Mouse (Mus musculus) liver, embryonic 12.5 days (tissue): ENCODE results near the gene Kcnma1. TPM values are rescaled to one million over a fixed set of nuclear protein-coding genes. Genes with fewer than 3 reads are reported as not detected.

Source experiments
- ATAC-seq: fragments of 200-750 bp; cut with Nextera tagmentation; 2 replicates; pipeline ENCODE4 v1.8.0; 2017; ENCODE audit warnings: moderate number of reproducible peaks, mild to moderate bottlenecking, moderate library complexity
- H3K27ac ChIP-seq: fragments of 300-500 bp; sonication (generic); 2 replicates; pipeline ENCODE4 v1.5.1; 2016; ENCODE audit warnings: mild to moderate bottlenecking
- H3K27me3 ChIP-seq: fragments of 300-500 bp; sonication (generic); replicated peaks from 2 replicates; pipeline ENCODE4 v1.6.1; 2016; ENCODE audit warnings: mild to moderate bottlenecking, moderate library complexity
- H3K36me3 ChIP-seq: fragments of 300-500 bp; sonication (generic); 2 replicates; pipeline ENCODE4 v1.6.1; 2016; ENCODE audit warnings: mild to moderate bottlenecking, moderate library complexity
- H3K4me1 ChIP-seq: fragments of 300-500 bp; sonication (generic); 2 replicates; pipeline ENCODE4 v1.6.1; 2016
- H3K4me2 ChIP-seq: fragments of 300-500 bp; sonication (generic); 2 replicates; pipeline ENCODE4 v1.6.1; 2016; ENCODE audit warnings: mild to moderate bottlenecking, moderate library complexity
- H3K4me3 ChIP-seq: fragments of 300-500 bp; sonication (generic); 2 replicates; pipeline ENCODE4 v1.5.1; 2016; ENCODE audit warnings: mild to moderate bottlenecking, moderate library complexity
- H3K9ac ChIP-seq: fragments of 300-500 bp; sonication (generic); 2 replicates; pipeline ENCODE4 v1.6.1; 2016; ENCODE audit warnings: mild to moderate bottlenecking, moderate library complexity
- H3K9me3 ChIP-seq: fragments of 300-500 bp; sonication (generic); replicated peaks from 2 replicates; pipeline ENCODE4 v1.6.1; 2016; ENCODE audit warnings: mild to moderate bottlenecking, moderate library complexity
- WGBS: fragments of 180-500 bp; shearing (Covaris S2); methylation state at CpG from one replicate; pipeline ENCODE4 v1.1.7; 2016; ENCODE audit not compliant: insufficient replicate concordance; 5-methylcytosine and 5-hydroxymethylcytosine counted together
- polyA plus RNA-seq: library from polyadenylated mRNA; unstranded; fragments of >200 nt; fragmentation: Nextera tagmentation; extraction: Ambion mirVana; gene quantifications from 2 replicates; pipeline ENCODE4 v1.2.1, GENCODE M21; 2016

The Kcnma1 gene
- polyA plus RNA-seq, 1 experiment from 2014 or later = not detected

DNA sequence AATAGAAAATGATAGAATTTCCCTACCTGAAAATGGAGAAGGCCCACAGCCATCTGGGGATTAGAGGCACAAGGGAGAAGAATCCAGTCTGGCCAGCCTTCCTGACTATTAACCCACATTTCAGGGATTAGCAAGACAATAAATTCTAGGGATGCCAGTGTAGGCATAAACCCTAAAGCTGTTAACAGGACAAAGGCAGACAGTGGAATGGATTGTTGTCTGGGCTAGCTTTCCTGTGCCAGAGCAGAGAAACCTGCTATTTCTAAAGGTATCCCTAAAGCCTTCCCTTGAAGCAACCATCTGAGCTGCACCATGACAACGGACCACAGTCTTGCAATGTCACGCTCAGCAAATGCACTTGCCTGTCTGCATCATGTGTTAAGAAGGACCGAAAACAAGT is 642.3 kb downstream of the Kcnma1 start:
- Histone ChIP-seq H3K9me3 (no peaks in the 10 kb centered on the region), H3K4me2 (no peak overlapping the region), H3K4me1 (no peaks in the 10 kb centered on the region), H3K36me3 (no peaks in the 10 kb centered on the region), H3K4me3 (no peak overlapping the region), H3K9ac (no peak overlapping the region), H3K27me3 (no peaks in the 10 kb centered on the region), H3K27ac (no peak overlapping the region)
- no peak for ATAC-seq
- whole genome bisulfite sequencing = 57% methylated on average over 3 of the region's 3 CpGs

DNA sequence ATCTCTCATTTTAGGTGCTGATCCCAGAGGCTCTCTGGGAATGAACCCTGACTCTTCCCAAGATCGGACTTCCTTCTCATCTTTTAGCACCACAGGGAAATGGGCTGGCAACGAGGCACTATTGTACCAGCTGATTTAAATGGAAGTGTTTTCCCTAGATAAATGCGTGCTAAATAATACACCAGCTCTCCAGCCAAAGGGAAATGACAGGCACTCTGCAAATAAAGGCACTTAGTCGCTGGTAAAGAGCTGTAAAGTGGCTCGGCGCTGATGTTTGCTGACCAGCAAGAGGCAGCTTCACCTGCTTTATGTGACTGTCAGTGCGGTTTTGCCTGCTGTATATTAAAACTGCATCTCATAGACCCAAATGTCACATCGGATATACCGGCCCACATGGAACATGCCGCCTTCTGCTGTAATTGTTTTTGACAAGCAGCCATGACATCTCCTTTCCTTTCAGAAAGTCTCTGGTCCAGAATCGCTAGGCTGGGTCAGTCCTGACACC is 653.7 kb downstream of the Kcnma1 start:
- 67% methylated on average over 11 of the region's 11 CpGs for WGBS
- no peak overlapping the region for H3K27ac ChIP-seq

DNA sequence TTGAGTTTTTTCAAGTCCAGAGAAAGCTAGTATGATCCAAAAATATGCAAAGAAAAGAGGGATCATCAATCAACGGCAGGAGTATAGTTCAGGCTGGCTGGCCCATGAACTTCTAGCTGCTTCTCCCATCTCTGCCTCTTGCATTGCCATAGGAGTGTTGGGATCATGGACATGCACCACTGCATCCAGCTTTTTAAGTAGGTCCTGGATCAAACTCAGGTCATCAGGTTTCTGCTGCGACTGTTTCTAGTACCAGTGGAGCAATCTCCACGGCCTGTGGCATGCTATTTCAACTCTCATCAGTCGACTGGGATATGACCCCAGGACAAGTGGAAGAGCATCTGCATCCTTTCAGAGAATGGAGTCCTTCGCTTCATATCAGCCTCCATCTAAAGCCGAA is 655.5 kb downstream of the Kcnma1 start:
- WGBS = 64% methylated on average over 6 of the region's 6 CpGs
- Histone ChIP-seq H3K27ac (no peak overlapping the region), H3K4me1 (no peaks in the 10 kb centered on the region), H3K9me3 (no peaks in the 10 kb centered on the region), H3K27me3 (no peaks in the 10 kb centered on the region), H3K9ac (no peak overlapping the region), H3K36me3 (no peaks in the 10 kb centered on the region), H3K4me3 (no peak overlapping the region), H3K4me2 (no peak overlapping the region)
- ATAC-seq = no peak

More for the DNA sequence above, 653.7 kb downstream of the Kcnma1 start:
- no peak for ATAC-seq
- no peaks in the 10 kb centered on the region for H3K36me3 ChIP-seq
- no peaks in the 10 kb centered on the region for H3K9me3 ChIP-seq
- H3K4me1 ChIP-seq = no peaks in the 10 kb centered on the region
- no peak overlapping the region for H3K4me3 ChIP-seq
- no peaks in the 10 kb centered on the region for H3K27me3 ChIP-seq
- H3K9ac ChIP-seq = no peak overlapping the region
- no peak overlapping the region for H3K4me2 ChIP-seq

DNA sequence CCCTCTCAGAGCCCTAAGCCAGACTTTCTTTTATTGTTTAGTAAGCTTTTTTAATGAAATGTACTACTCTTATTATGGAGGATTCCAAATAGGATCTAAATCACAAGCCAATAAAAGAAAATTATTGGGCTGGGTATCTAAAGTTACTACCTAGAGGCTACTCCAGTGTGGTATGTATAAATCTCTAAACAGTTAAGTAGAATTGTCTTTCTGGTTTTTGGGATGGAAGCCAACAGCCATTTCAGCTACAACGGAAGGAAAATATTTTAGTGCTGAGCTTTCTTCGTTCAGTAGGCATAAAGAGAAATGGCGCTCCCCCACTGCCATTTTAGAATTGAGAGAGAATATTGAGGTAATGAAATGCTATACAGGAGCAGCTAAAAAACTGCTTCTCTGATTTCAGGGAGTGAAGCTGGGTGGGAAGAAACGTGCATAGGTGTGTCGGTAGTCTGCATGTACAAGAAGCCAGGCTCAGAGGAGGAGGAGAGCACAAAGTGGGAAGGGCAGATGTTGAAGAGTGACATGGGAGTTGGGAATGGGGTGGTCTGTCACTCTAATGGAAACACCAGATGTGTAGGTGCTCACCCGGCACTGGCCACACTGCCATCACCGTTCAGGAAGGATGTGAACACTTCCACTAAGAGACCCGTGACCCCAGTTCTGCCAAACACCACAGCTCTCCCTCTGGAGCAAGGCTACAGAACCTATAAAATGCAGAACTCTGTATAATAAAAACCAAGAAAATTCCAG is 656.6 kb downstream of the Kcnma1 start:
- H3K9ac ChIP-seq = no peak overlapping the region
- H3K9me3 ChIP-seq = no peaks in the 10 kb centered on the region
- WGBS = 77% methylated on average over 8 of the region's 8 CpGs
- no peaks in the 10 kb centered on the region for H3K4me1 ChIP-seq
- no peaks in the 10 kb centered on the region for H3K36me3 ChIP-seq
- H3K4me3 ChIP-seq = no peak overlapping the region
- H3K4me2 ChIP-seq = no peak overlapping the region
- no peak for ATAC-seq
- H3K27me3 ChIP-seq = no peaks in the 10 kb centered on the region
- H3K27ac ChIP-seq = no peak overlapping the region

DNA sequence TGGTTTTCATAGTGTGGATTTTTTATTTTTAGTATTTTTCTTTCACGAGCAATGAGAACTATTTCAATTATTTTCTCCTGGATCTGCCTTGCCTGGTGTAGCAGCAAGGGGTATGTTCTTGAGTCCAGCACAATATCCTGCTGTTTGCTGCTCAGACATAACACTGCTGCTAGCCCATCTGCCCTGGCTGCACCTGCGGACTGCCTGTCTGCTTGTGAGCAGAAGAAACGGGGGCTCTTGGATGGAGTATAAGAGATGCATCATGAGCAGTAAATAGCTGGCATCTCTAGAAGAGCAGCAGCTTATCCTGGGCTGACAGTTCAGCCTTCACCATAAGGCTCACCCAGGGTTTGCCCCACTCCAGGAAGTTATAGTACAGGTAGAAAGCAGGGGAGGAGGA is 687.5 kb downstream of the Kcnma1 start:
- Histone ChIP-seq H3K4me1 (no peaks in the 10 kb centered on the region), H3K27ac (no peak overlapping the region), H3K36me3 (no peaks in the 10 kb centered on the region), H3K4me3 (no peak overlapping the region), H3K27me3 (no peaks in the 10 kb centered on the region), H3K4me2 (no peak overlapping the region), H3K9me3 (no peaks in the 10 kb centered on the region), H3K9ac (no peak overlapping the region)
- 61% methylated on average over 3 of the region's 3 CpGs for WGBS
- no peak for ATAC-seq

DNA sequence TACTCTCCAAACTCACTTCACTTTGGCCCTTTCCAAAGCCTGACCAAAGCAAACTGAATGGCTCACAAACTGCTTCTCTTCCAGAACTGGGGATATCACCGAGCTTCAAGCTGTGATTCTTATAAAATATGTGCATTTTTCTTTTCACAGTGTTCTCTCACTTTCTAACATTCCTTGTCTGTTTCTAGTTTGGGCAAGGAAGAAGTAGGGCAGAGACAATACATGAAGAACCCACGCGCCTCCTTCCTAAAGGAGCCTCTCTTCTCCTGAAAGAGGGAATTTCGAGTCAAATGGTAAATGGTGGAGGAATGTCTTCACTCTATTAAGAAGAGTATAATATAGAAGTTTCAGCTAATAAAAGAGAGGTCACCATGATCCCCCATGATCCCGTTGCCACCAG is 709.0 kb downstream of the Kcnma1 start:
- 65% methylated on average over 5 of the region's 5 CpGs for WGBS
- no peak overlapping the region for H3K4me2 ChIP-seq

DNA sequence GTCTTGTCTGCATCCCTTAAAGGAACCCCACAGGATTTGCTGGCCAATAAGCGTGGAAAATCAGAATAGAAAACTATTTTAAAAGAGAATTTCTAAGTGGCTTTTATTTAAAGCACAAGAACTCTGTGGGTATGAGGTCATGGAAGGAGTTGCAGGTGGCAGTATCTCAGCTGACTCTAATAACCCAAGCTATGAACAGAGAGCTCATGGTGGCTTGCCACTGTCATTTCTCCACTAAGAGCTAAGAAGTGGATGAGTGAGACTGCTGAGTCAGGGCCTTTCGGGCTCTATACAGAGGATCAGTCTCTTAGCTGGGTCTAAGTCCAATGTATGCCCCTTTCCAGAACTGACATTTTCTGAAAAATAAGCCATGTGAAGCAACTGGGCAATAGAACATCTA is 713.8 kb downstream of the Kcnma1 start:
- no peak overlapping the region for H3K4me2 ChIP-seq
- H3K4me3 ChIP-seq = no peak overlapping the region
- no peaks in the 10 kb centered on the region for H3K27me3 ChIP-seq
- H3K9me3 ChIP-seq = no peaks in the 10 kb centered on the region
- H3K9ac ChIP-seq = no peak overlapping the region
- no peaks in the 10 kb centered on the region for H3K36me3 ChIP-seq
- 59% methylated on average over 2 of the region's 2 CpGs for WGBS
- no peak for ATAC-seq
- H3K27ac ChIP-seq = no peak overlapping the region
- no peaks in the 10 kb centered on the region for H3K4me1 ChIP-seq

More for the DNA sequence above, 709.0 kb downstream of the Kcnma1 start:
- H3K27ac ChIP-seq = no peak overlapping the region
- H3K4me1 ChIP-seq = no peaks in the 10 kb centered on the region
- H3K36me3 ChIP-seq = no peaks in the 10 kb centered on the region
- no peak overlapping the region for H3K4me3 ChIP-seq
- no peak for ATAC-seq
- no peaks in the 10 kb centered on the region for H3K9me3 ChIP-seq
- no peaks in the 10 kb centered on the region for H3K27me3 ChIP-seq
- no peak overlapping the region for H3K9ac ChIP-seq

DNA sequence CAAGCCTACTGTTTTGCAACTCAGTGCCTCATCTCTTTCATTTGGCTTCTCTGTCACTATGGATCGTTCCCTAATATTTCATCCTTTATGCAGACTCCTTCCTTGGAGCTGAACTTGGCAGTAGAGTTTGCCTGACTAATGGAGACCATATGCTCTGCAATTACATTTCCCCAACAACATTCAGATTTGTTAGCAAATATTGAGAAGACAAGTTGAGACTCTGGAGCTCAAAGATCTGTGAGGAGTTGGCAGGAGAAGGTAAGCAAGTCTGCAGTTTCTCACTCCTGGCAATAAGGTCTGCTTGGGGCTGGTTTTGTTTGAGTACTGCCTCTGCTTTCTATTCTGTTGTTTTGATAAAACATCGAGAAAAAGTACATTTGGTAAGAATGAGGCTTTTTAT is 723.7 kb downstream of the Kcnma1 start:
- WGBS = 63% methylated on average over 2 of the region's 2 CpGs
- no peaks in the 10 kb centered on the region for H3K4me1 ChIP-seq
- ATAC-seq = no peak
- no peaks in the 10 kb centered on the region for H3K9me3 ChIP-seq
- H3K9ac ChIP-seq = no peak overlapping the region
- H3K27ac ChIP-seq = no peak overlapping the region
- H3K36me3 ChIP-seq = no peaks in the 10 kb centered on the region
- no peak overlapping the region for H3K4me3 ChIP-seq
- H3K27me3 ChIP-seq = no peaks in the 10 kb centered on the region
- no peak overlapping the region for H3K4me2 ChIP-seq

DNA sequence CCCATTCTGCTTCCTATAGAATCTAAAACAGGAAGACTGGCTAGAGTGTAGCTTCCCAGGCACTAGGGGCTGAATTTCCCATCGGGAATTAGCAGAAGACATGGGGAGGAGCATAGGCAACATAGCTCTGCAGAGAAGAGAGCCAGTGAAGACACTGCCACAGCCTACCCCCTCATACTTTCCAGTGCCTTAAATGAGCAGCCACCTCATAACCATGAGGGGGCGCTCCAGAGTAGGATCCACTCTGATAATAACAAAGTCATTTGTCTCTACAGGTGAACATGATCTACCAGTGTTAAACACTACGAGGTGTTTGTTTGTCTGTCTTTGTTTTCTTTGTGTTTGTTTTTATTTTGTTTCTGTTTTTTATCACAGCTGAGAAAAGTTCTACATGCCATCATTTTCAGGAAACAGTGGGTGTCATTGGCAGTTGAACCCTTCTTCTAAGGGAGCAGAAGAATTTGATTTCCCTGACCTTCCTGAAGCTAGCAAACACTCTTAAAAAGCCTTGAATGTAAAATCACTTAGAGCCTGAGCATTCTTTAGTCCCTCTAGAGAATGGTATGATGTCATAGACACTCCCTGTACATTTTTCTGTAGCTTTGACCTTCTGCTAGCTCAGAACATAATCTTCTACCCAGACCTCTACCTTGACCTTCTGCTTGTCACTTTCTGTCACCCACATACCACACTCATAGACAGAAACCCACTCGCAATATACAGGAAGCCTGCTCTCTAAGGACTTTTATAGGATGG is 747.6 kb downstream of the Kcnma1 start:
- 34% methylated on average over 4 of the region's 4 CpGs for WGBS
- ATAC-seq = no peak

DNA sequence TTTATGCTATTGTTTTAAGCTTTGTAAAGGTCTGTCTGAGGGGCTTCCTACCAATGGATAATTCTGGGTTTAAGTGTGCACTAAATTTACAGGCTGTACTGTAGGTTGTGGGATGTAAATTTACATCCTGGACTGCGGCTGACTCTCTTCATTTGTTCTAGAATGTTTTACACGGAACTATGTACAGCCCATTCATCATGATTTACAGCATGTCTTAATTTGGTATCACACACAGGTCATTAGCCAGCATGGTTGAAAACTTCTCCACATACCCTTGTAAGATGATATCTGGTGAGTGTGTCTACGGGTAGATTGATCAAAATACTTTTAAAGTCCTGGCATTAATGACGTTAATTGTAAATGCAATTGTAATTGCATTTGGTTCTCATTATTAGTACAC is 761.1 kb downstream of the Kcnma1 start:
- no peak overlapping the region for H3K4me2 ChIP-seq
- no peak overlapping the region for H3K9ac ChIP-seq
- H3K27me3 ChIP-seq = no peaks in the 10 kb centered on the region
- H3K9me3 ChIP-seq = no peaks in the 10 kb centered on the region
- H3K36me3 ChIP-seq = no peaks in the 10 kb centered on the region
- H3K27ac ChIP-seq = no peak overlapping the region
- no peak for ATAC-seq
- WGBS = 66% methylated on average over 4 of the region's 4 CpGs
- H3K4me3 ChIP-seq = no peak overlapping the region
- H3K4me1 ChIP-seq = no peaks in the 10 kb centered on the region

More for the DNA sequence above, 747.6 kb downstream of the Kcnma1 start:
- Histone ChIP-seq H3K27ac (no peak overlapping the region), H3K9me3 (no peaks in the 10 kb centered on the region), H3K4me1 (no peaks in the 10 kb centered on the region), H3K9ac (no peak overlapping the region), H3K36me3 (no peaks in the 10 kb centered on the region), H3K4me3 (no peak overlapping the region), H3K4me2 (no peak overlapping the region), H3K27me3 (no peaks in the 10 kb centered on the region)

DNA sequence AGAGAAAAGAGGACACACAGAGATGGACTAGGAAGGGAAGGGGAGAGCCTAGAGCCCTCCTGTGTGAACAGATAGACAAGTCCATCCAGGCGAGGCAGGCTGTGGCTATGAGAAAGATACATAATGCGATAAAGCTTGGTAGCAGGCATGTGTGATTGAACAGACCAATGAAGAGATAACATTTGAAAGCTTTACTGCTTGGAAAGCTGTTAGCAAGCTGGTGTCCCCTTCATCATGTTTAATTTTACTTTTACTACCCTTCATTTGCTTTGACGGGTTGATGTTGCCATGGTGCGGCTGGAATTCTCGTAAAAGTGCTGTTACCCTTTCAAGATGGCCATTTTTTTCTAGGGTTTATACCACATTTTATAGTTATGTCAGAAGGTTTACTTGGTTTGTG is 769.8 kb downstream of the Kcnma1 start:
- H3K9ac ChIP-seq = no peak overlapping the region
- H3K27me3 ChIP-seq = no peaks in the 10 kb centered on the region
- no peak overlapping the region for H3K4me2 ChIP-seq
- H3K36me3 ChIP-seq = no peaks in the 10 kb centered on the region
- ATAC-seq = no peak
- H3K9me3 ChIP-seq = no peaks in the 10 kb centered on the region
- no peak overlapping the region for H3K4me3 ChIP-seq
- whole genome bisulfite sequencing = 62% methylated on average over 5 of the region's 5 CpGs
- no peak overlapping the region for H3K27ac ChIP-seq
- no peaks in the 10 kb centered on the region for H3K4me1 ChIP-seq

DNA sequence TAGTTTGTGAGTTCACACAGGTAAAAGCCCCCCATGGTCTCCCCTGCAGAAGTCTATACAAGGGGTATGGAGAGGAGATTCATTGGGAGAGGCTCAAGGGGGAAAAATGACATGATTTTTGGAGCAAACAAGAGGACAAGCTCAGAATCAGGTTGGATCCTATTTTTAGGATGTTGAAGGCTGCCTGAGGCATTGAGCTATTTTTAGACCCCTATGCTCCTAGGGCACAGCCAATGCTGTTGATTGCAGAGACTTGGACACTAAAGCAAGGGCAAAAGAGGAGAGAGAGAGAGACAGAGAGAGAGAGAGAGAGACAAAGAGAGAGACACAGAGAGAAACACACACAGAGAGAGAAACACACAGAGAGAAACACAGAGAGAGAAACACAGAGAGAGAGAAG is 770.4 kb downstream of the Kcnma1 start:
- H3K27ac ChIP-seq = no peak overlapping the region
- no peaks in the 10 kb centered on the region for H3K27me3 ChIP-seq
- no peaks in the 10 kb centered on the region for H3K36me3 ChIP-seq
- no peak overlapping the region for H3K4me3 ChIP-seq
- H3K4me1 ChIP-seq = no peaks in the 10 kb centered on the region
- H3K9me3 ChIP-seq = no peaks in the 10 kb centered on the region
- ATAC-seq = no peak
- no peak overlapping the region for H3K4me2 ChIP-seq
- H3K9ac ChIP-seq = no peak overlapping the region
